Mouse (Mus musculus) embryonic facial prominence, embryonic 12.5 days (tissue): ENCODE results near the gene AI464131. TPM values are rescaled to one million over a fixed set of nuclear protein-coding genes. Genes with fewer than 3 reads are reported as not detected.

Source experiments
- ATAC-seq: fragments of 200-750 bp; cut with Nextera tagmentation; 2 replicates; pipeline ENCODE4 v1.8.0; 2017; ENCODE audit not compliant: insufficient number of reproducible peaks, insufficient read depth, low FRiP score, low TSS enrichment
- H3K27ac ChIP-seq: fragments of 300-500 bp; sonication (generic); 2 replicates; pipeline ENCODE4 v1.5.1; 2016; ENCODE audit warnings: mild to moderate bottlenecking
- H3K27me3 ChIP-seq: fragments of 300-500 bp; sonication (generic); 2 replicates; pipeline ENCODE4 v1.6.1; 2016; ENCODE audit warnings: mild to moderate bottlenecking, moderate library complexity
- H3K36me3 ChIP-seq: fragments of 300-500 bp; sonication (generic); 2 replicates; pipeline ENCODE4 v1.6.1; 2016; ENCODE audit warnings: mild to moderate bottlenecking
- H3K4me1 ChIP-seq: fragments of 300-500 bp; sonication (generic); 2 replicates; pipeline ENCODE4 v1.6.1; 2016
- H3K4me2 ChIP-seq: fragments of 300-500 bp; sonication (generic); replicated peaks from 2 replicates; pipeline ENCODE4 v1.6.1; 2016; ENCODE audit warnings: mild to moderate bottlenecking, moderate library complexity
- H3K4me3 ChIP-seq: fragments of 300-500 bp; sonication (generic); 2 replicates; pipeline ENCODE4 v1.5.1; 2016; ENCODE audit warnings: mild to moderate bottlenecking
- H3K9ac ChIP-seq: fragments of 300-500 bp; sonication (generic); 2 replicates; pipeline ENCODE4 v1.6.1; 2016; ENCODE audit warnings: mild to moderate bottlenecking, moderate library complexity
- H3K9me3 ChIP-seq: fragments of 300-500 bp; sonication (generic); 2 replicates; pipeline ENCODE4 v1.6.1; 2016; ENCODE audit warnings: mild to moderate bottlenecking, moderate library complexity
- WGBS: fragments of 180-500 bp; shearing (Covaris S2); methylation state at CpG from one replicate; pipeline ENCODE4 v1.1.7; 2016; 5-methylcytosine and 5-hydroxymethylcytosine counted together
- polyA plus RNA-seq: library from polyadenylated mRNA; unstranded; fragments of >200 nt; fragmentation: Nextera tagmentation; extraction: Ambion mirVana; gene quantifications from 2 replicates; pipeline ENCODE4 v1.2.1, GENCODE M21; 2016

Gene AI464131
- 8.5 and 9.5 TPM in 2 replicates for polyA plus RNA-seq

DNA sequence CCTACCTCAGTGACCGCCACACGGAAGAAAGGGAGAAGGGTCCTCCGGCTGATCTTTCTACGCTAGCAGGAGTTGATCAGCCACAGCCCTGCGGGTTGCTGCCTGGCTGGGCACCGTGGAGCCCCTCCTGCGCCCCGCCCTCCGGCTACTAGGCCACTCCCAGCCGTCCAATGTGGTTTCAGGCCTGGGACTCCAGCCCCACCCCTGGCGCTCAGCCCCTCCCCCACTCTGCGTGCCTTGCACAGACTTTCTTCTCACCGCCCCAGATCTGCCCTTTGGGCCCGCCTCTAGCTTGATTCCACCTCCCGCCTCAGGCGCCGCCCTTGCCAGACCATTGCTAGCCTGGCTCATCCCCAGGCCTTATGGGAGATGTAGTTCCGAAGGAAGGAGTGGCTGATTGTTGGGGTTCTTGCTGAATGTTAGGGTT lies at the start of gene AI464131:
TSS of gene AI464131 (minus strand) at position 91 of the 427 bp plus-strand sequence.
- H3K36me3 ChIP-seq, result no peaks in the 10 kb centered on the region
- H3K4me2 ChIP-seq, result peak within 1 kb of the TSS; percentile 58
- ATAC-seq, result peak; percentile 87
- peaks cover 44% of the 10 kb centered on the region for H3K27me3 ChIP-seq
- H3K9ac ChIP-seq, result peak within 1 kb of the TSS; percentile 13; the same call in 1 of the 2 replicates
- peaks cover 40% of the 10 kb centered on the region for H3K4me1 ChIP-seq
- peak within 1 kb of the TSS; percentile 35 for H3K4me3 ChIP-seq
- H3K27ac ChIP-seq, result peak within 1 kb of the TSS; percentile 48
- WGBS, result 1% methylated on average over 18 of the region's 18 CpGs
- no peaks in the 10 kb centered on the region for H3K9me3 ChIP-seq

DNA sequence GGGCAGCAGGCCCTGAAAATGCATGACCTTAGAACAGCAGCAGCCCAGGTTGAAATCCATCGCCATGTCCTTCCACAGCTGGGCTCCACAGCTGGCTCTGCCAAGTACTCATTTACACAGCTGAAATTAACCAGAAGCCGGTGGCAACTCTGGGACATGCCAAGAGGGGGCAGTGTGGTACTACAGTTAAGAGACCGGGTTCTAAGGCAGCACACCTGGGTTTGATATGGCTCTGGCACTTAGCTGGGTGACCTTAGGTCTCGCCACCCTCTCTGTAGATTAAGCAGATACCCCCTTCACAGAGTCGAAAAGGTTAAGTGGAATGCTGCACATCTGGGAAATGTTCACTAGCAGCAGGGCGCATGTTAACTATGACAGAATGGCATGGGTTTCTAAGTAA lies 49.7 kb upstream of the AI464131 start:
- Histone ChIP-seq H3K9me3 (no peaks in the 10 kb centered on the region), H3K36me3 (no peaks in the 10 kb centered on the region), H3K27me3 (no peaks in the 10 kb centered on the region), H3K4me1 (peaks cover 19% of the 10 kb centered on the region), H3K27ac (no peak overlapping the region), H3K4me2 (no peak overlapping the region), H3K9ac (no peak overlapping the region), H3K4me3 (no peak overlapping the region)
- WGBS, result 11% methylated on average over 6 of the region's 6 CpGs
- no peak for ATAC-seq

DNA sequence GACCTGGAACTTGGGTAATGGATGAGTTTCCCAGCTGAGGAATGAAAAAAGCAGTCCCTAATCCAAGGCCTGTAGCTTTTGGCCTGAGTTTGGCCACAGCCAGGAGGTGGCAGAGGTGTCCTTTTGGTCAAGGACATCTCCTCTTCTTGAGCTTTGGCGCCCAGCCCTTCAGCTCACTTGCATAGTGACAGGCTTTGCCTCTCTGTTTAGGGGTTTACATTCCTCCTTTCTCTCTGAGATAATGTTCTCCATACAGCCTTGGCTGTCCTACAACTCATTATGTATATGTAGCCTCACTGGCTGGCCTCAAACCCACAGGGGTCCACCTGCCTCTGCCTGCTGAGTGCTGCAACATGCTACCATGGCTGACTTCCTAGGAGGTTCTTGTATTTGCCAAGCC lies 44.2 kb upstream of the AI464131 start:
- ATAC-seq, result no peak
- 90% methylated on average over 1 of the region's 1 CpGs for WGBS
- no peaks in the 10 kb centered on the region for H3K36me3 ChIP-seq
- no peaks in the 10 kb centered on the region for H3K9me3 ChIP-seq
- H3K27ac ChIP-seq, result no peak overlapping the region
- H3K4me2 ChIP-seq, result no peak overlapping the region
- H3K9ac ChIP-seq, result no peak overlapping the region
- no peak overlapping the region for H3K4me3 ChIP-seq
- 0 out of 2 replicates have a peak, but pooled peaks cover 4% of the 10 kb centered on the region for H3K4me1 ChIP-seq
- H3K27me3 ChIP-seq, result 0 out of 2 replicates have a peak, but pooled peaks cover 2% of the 10 kb centered on the region

DNA sequence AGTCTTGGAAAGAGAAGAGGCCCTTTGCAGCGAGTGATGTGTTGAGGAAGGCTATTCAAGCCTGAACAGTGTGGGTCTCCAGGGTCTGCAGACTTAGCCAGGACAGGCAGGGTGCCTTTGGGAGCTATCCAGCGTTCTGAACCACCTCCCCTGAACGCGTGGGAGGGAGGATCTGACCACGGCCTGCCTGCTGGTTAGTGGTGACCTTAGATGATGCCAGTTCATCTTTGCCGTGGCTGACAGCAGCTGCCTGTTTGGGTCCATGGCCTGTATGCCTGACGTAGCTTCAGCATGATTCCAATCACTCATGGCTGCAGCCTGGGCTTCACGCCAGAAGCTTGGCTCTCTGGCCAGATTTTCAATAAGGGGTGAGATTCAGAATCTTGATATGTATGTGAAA lies 43.1 kb upstream of the AI464131 start:
- no peak overlapping the region for H3K4me2 ChIP-seq
- no peak overlapping the region for H3K9ac ChIP-seq
- H3K27ac ChIP-seq, result no peak overlapping the region
- ATAC-seq, result no peak
- 0 out of 2 replicates have a peak, but pooled peaks cover 3% of the 10 kb centered on the region for H3K4me1 ChIP-seq
- H3K36me3 ChIP-seq, result no peaks in the 10 kb centered on the region
- 0 out of 2 replicates have a peak, but pooled peaks cover 2% of the 10 kb centered on the region for H3K27me3 ChIP-seq
- no peaks in the 10 kb centered on the region for H3K9me3 ChIP-seq
- 23% methylated on average over 8 of the region's 8 CpGs for WGBS
- H3K4me3 ChIP-seq, result no peak overlapping the region

DNA sequence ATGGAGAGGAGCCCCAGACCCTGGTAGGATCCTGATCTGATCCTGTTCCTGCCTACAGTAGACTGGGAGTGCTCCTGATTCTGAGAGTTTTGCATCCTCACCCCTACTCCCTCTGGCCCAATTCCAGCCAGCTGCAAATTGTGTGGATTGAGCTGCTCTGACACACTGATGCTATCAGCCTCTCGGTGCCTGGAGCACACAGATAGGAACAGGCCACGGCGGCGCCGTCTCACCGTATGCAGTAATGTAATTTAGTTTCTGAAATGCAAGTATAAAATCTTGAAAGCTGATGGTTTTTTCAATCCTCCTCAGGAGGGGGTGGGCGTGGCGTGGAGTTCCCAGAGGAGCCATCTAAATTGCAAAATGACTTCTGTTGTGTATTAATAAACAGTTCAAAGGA lies 39.3 kb upstream of the AI464131 start:
- Histone ChIP-seq H3K4me2 (no peak overlapping the region), H3K27me3 (0 out of 2 replicates have a peak, but pooled peaks cover 2% of the 10 kb centered on the region), H3K36me3 (no peaks in the 10 kb centered on the region), H3K9me3 (no peaks in the 10 kb centered on the region), H3K4me3 (no peak overlapping the region), H3K4me1 (0 out of 2 replicates have a peak, but pooled peaks cover 3% of the 10 kb centered on the region), H3K27ac (0 out of 2 replicates have a peak overlapping the region, but pooled peaks have one; percentile 43), H3K9ac (no peak overlapping the region)
- ATAC-seq, result no peak
- WGBS, result 68% methylated on average over 8 of the region's 8 CpGs

DNA sequence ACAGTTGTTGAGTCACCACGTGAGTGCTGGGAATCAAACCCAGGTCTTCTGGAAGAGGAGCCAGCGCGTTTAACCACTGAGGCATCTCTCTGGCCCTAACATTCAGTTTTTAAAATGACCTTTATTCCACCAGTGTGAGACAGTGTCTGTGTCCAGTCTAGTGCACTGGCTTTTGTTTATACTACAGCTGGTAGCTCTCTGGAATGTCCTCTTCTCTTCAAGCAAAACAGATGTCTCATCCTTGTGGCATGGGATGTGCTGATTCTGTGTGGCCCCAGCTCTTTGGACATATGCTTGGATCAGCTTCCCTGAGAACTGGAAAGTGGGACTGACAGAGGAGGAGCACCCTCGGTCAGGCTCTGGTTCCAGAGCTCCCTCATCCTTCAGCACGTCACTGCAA lies 32.0 kb upstream of the AI464131 start:
- H3K4me3 ChIP-seq, result no peak overlapping the region
- no peaks in the 10 kb centered on the region for H3K9me3 ChIP-seq
- no peaks in the 10 kb centered on the region for H3K4me1 ChIP-seq
- WGBS, result 76% methylated on average over 5 of the region's 5 CpGs
- H3K4me2 ChIP-seq, result no peak overlapping the region
- no peak overlapping the region for H3K9ac ChIP-seq
- no peak overlapping the region for H3K27ac ChIP-seq
- H3K27me3 ChIP-seq, result no peaks in the 10 kb centered on the region
- no peak for ATAC-seq
- H3K36me3 ChIP-seq, result no peaks in the 10 kb centered on the region

DNA sequence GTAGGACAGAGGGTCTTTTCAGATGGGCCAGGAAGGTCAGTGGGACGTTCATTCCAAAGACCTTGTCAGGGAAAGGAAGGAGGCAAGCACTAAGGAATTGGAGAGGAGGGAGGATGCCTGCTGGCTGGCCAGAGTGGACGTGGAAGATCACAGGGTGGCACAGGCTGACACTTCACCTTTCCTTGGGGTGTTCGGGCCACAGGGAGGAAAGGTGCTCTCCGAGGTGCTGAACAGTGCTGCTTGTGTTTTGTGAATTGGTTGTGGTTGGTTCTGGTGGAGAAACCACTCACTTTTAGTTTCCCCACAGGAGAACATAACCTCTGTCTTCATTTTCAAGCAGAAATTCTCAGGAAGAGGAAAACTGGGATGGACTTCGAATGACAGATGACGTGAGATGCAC lies 29.5 kb upstream of the AI464131 start:
- Histone ChIP-seq H3K27me3 (no peaks in the 10 kb centered on the region), H3K9me3 (no peaks in the 10 kb centered on the region), H3K27ac (no peak overlapping the region), H3K4me1 (peaks cover 7% of the 10 kb centered on the region; the same call in 1 of the 2 replicates), H3K4me3 (no peak overlapping the region), H3K4me2 (no peak overlapping the region), H3K9ac (no peak overlapping the region), H3K36me3 (no peaks in the 10 kb centered on the region)
- 22% methylated on average over 6 of the region's 6 CpGs for WGBS
- ATAC-seq, result no peak

DNA sequence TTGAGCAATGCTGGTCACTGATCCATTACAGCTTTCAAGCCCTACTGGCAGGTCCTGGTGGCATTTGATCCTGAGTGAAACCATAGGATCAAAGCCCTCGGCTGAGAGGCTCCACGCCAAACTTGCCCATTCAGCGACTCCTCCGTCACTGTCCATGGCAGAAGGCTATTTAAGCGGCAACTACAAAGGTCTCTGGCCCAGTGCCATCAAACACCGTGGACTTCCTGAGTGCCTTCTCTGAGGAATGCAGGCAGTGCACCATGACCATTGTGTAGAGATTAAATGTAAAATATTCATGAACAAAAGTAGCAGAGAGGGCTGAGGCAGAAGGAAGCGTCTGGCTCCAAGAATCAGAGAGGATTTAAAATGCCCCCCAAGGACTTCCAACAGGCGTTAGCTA lies 25.1 kb upstream of the AI464131 start:
- 50% methylated on average over 8 of the region's 8 CpGs for WGBS
- no peaks in the 10 kb centered on the region for H3K36me3 ChIP-seq
- peaks cover 6% of the 10 kb centered on the region; the same call in 1 of the 2 replicates for H3K27me3 ChIP-seq
- H3K4me1 ChIP-seq, result peaks cover 7% of the 10 kb centered on the region; the same call in 1 of the 2 replicates
- H3K9me3 ChIP-seq, result no peaks in the 10 kb centered on the region
- no peak overlapping the region for H3K27ac ChIP-seq
- H3K9ac ChIP-seq, result no peak overlapping the region
- no peak overlapping the region for H3K4me3 ChIP-seq
- no peak for ATAC-seq
- no peak overlapping the region for H3K4me2 ChIP-seq

DNA sequence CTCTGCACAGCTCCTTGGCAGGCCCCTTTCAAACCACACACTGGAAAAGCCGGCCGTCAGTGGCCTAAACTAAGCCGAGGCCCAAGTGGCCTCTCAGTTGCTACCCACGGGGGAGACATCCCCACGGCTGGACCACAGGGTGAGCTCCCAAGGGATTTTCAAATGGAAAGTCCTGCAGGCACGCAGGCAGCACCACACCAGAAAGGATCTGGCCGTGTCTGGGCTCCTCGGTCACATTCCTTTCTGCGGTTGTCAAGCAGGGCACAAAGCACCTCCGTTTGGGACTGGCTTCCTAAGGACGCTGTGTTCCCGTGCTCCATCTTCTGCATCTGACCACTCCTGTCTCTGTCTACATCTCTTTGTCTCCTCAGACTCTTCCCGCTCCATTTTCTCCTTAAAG lies 24.2 kb upstream of the AI464131 start:
- peaks cover 6% of the 10 kb centered on the region; the same call in 1 of the 2 replicates for H3K27me3 ChIP-seq
- ATAC-seq, result no peak
- no peaks in the 10 kb centered on the region for H3K9me3 ChIP-seq
- no peak overlapping the region for H3K9ac ChIP-seq
- no peak overlapping the region for H3K27ac ChIP-seq
- H3K4me3 ChIP-seq, result no peak overlapping the region
- H3K4me1 ChIP-seq, result peaks cover 7% of the 10 kb centered on the region; the same call in 1 of the 2 replicates
- 28% methylated on average over 13 of the region's 13 CpGs for WGBS
- no peak overlapping the region for H3K4me2 ChIP-seq
- H3K36me3 ChIP-seq, result no peaks in the 10 kb centered on the region

DNA sequence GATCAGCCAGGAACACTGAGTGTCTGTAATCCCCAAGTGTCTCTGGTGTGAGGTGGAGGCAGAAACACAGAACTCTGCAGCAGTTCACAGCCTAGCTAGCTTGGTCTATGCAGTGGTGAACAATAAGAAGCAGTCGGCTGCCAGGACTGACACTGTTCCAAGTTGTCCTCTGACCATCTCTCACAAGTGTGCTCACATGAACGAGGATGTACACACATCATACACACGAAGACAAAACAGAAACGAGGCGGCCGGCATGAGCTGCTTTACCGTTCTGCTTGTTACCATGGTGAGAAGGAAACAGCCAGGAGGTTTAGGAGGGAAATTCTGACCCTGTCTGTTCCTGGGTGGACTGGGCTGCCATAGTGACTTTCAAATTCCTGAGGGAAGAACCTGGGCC lies 23.7 kb upstream of the AI464131 start:
- ATAC-seq, result no peak
- Histone ChIP-seq H3K36me3 (no peaks in the 10 kb centered on the region), H3K4me1 (peaks cover 7% of the 10 kb centered on the region; the same call in 1 of the 2 replicates), H3K27ac (no peak overlapping the region), H3K4me3 (no peak overlapping the region), H3K27me3 (peaks cover 6% of the 10 kb centered on the region; the same call in 1 of the 2 replicates), H3K9me3 (no peaks in the 10 kb centered on the region), H3K9ac (no peak overlapping the region), H3K4me2 (no peak overlapping the region)
- 61% methylated on average over 7 of the region's 7 CpGs for WGBS

DNA sequence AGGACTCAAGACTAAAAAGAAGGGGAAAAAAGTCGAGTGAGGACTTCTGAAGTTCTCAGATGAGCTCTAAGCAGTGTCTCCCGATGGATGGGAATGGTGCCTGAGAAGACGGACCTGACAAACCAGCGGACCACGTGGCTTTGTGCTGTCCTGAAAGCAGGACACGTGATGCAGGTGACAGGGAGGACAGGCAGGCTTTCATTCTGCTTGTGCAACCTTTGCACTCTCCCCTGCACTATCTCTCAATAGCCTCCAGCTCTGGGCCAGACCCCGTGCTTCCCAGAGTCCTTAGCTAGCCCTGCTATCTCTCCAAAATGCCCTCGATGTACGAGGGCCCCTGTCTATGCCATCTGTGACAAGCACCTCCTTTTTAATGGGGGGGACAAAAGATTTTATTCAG lies 22.0 kb upstream of the AI464131 start:
- Histone ChIP-seq H3K27ac (no peak overlapping the region), H3K9ac (no peak overlapping the region), H3K4me2 (no peak overlapping the region), H3K27me3 (peaks cover 12% of the 10 kb centered on the region; the same call in 1 of the 2 replicates), H3K36me3 (no peaks in the 10 kb centered on the region), H3K9me3 (no peaks in the 10 kb centered on the region), H3K4me1 (peaks cover 7% of the 10 kb centered on the region; the same call in 1 of the 2 replicates), H3K4me3 (no peak overlapping the region)
- 73% methylated on average over 9 of the region's 9 CpGs for WGBS
- no peak for ATAC-seq

DNA sequence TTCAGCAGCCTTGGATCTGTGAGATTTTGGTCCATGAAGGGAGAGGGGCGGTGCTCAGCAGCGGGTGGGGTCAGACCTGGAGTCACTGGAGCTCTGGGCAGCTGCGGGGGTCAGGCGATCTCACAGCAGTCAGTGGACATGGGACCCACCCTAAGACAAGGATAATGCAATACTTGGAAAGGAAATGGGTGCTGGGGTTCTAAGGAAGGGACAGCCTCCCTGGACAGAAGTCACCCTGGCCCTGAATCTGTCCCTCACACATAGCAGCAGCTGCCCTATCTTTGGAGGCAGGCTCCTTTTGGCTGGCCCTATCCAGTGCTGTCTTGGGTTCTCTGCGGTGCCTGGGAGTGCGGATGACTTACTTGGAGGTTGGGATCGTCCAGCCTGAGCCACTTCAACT lies 21.0 kb upstream of the AI464131 start:
- Histone ChIP-seq H3K27ac (no peak overlapping the region), H3K27me3 (peaks cover 14% of the 10 kb centered on the region; the same call in 1 of the 2 replicates), H3K9me3 (no peaks in the 10 kb centered on the region), H3K4me1 (peaks cover 7% of the 10 kb centered on the region; the same call in 1 of the 2 replicates), H3K36me3 (no peaks in the 10 kb centered on the region), H3K9ac (no peak overlapping the region), H3K4me2 (no peak overlapping the region), H3K4me3 (no peak overlapping the region)
- no peak for ATAC-seq
- WGBS, result 79% methylated on average over 7 of the region's 7 CpGs
